In genomic region chr3:94837959-94838496, GRCm38 (mm10) we compare ENCODE assay signal across 8 mouse cellular contexts. TPM values are rescaled to one million over a fixed set of nuclear protein-coding genes. Genes with fewer than 3 reads are reported as not detected.
DNase-seq lines count a peak whose midpoint lies in the region; ATAC-seq lines count a peak whose summit lies in the region.

No protein-coding gene starts in this region.

- ATAC-seq in hindbrain, embryonic 12.5 days (ENCODE audit: low FRiP score), result peak; percentile 80

- no peaks in the 10 kb centered on the region for H3K27me3 ChIP-seq in hindbrain, embryonic 12.5 days

- H3K36me3 ChIP-seq in hindbrain, embryonic 12.5 days, result no peaks in the 10 kb centered on the region

- peaks cover 18% of the 10 kb centered on the region for H3K4me1 ChIP-seq in hindbrain, embryonic 12.5 days

- peak; percentile 94 for DNase-seq in Muller cell, postnatal 12 days (ENCODE audit: inconsistent ontology term)
- DNase-seq in cerebellum, adult 9-10 months, result peak; percentile 92
- DNase-seq in frontal cortex, postnatal 10 days (ENCODE audit: low spot score in 2 of 2), result peak; percentile 85 to 88
- DNase-seq in layer of hippocampus, postnatal 14 days (ENCODE audit: low spot score in 2 of 2), result peak; percentile 79 to 89
- peak; percentile 89 for DNase-seq in lung, postnatal 10 days
- DNase-seq in ovary, postnatal 14 days (ENCODE audit: low spot score), result peak; percentile 75
- peak; percentile 69 for DNase-seq in thymus, postnatal 10 days (ENCODE audit: low spot score in 2 of 2)

- no peaks in the 10 kb centered on the region for H3K9me3 ChIP-seq in hindbrain, embryonic 12.5 days (replicated peaks)

- H3K27ac ChIP-seq in hindbrain, embryonic 12.5 days, result peak overlapping the region; percentile 98

- H3K4me3 ChIP-seq in hindbrain, embryonic 12.5 days, result peak overlapping the region; percentile 69

- under 1% methylated on average over 42 of the region's 62 CpGs for WGBS in hindbrain, embryonic 12.5 days

- H3K4me2 ChIP-seq in hindbrain, embryonic 12.5 days (replicated peaks), result peak overlapping the region; percentile 71

- H3K9ac ChIP-seq in hindbrain, embryonic 12.5 days, result peak overlapping the region; percentile 68

RNA-seq across cellular contexts. Expression of gene Pogz, which starts 0.7 kb away (rescaled TPM):
- polyA plus RNA-seq in hindbrain, embryonic 12.5 days (2016; fragmentation: Nextera tagmentation; extraction: Ambion mirVana), result 23.0 and 24.1 TPM in 2 replicates
- 10 to 100 TPM; 52.0 to 53.3 TPM for total RNA-seq in layer of hippocampus, postnatal 14 days (2021)

RNA-seq across cellular contexts. Expression of gene Psmb4, which starts 48.7 kb away (rescaled TPM):
- polyA plus RNA-seq in hindbrain, embryonic 12.5 days (2016; fragmentation: Nextera tagmentation; extraction: Ambion mirVana), result 278 and 312 TPM in 2 replicates
- 100 to 1,000 TPM; 271 to 301 TPM for total RNA-seq in layer of hippocampus, postnatal 14 days (2021)

RNA-seq across cellular contexts. Expression of gene Cgn, which starts 51.7 kb away (rescaled TPM):
- polyA plus RNA-seq in hindbrain, embryonic 12.5 days (2016; fragmentation: Nextera tagmentation; extraction: Ambion mirVana), result 4.2 and 5.3 TPM in 2 replicates
- 1 to 10 TPM; 3.3 to 3.5 TPM for total RNA-seq in layer of hippocampus, postnatal 14 days (2021)

Comparison
In these comparisons a context has a peak if more than half of its experiments do, and no peak if none do; other contexts are left out.
1. Peak in every context shown above with its lines: DNase-seq, ATAC-seq, H3K4me3 ChIP-seq and H3K27ac ChIP-seq.